Mouse (Mus musculus): Measurements from ENCODE around the gene Rffl.
A peak's percentile ranks its signal among the peaks of the same experiment; 100 is the strongest.

The Rffl gene

GRCm38 (mm10) chr11:82764438-82764924, 106.5 kb downstream of the Rffl start:
- DNase-seq (ENCODE audit: low spot score in 2 of 2), result no peak

DNA sequence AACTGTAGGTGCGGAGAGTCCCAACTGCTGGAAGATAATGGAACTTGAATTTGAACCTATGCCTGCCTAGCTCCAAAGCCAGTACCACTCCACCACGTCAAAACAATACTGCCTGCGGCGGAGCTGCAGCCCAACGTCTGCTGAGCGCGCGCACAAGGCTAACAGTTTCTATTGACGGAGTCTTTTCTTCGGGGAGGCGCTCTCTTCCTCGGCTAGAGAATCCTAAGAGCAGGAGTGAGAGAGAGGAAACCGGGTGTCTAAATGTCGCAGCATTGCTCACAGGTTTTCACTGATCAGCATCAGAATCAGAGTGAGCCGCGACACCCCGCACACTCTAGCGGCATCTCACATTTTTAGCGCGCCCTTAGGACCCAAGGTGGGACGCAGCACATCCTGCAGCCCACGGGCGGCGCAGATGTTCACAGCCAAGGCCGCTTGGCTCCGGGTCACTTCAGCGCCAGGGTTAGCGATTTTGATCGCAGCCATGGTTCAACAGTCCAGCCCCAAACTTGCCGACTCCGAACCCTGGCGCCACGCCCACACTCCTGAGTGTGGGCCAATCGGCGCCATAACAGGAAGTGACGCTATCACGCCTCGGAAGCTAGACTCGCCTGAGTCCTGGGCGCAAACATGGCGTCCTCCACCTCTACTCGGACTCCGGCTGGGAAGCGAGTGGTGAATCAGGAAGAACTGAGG, 107.1 kb downstream of the Rffl start, which contains the start of the genes Cct6b and Zfp830:
Gene Cct6b, minus strand, starts transcription at position 580 of the 696 bp plus-strand sequence.
Gene Zfp830, plus strand, starts transcription at position 604 of the 696 bp plus-strand sequence.
- DNase-seq (ENCODE audit: low spot score in 2 of 2), result peak; percentile 96

- no peak for DNase-seq (ENCODE audit: low spot score in 2 of 2)
Observed at GRCm38 (mm10) chr11:82763261-82763660, 107.7 kb downstream of the Rffl start.

GRCm38 (mm10) chr11:82762286-82762829, 108.7 kb downstream of the Rffl start:
- no peak for DNase-seq (ENCODE audit: low spot score in 2 of 2)

GRCm38 (mm10) chr11:82755919-82756318, 115.1 kb downstream of the Rffl start:
- DNase-seq (ENCODE audit: low spot score in 2 of 2), result no peak
